Mouse (Mus musculus) cortical plate, adult 2 months (tissue): ENCODE measurements at regions not wholly inside any gene's neighbourhood (a gene's known extent, or its start where the extent isn't known, plus 50 kb on each side); places are given as distances from the start of the nearest gene placed in this dataset.
"Not testable (repeated sequence)": the region's sequence is repeated elsewhere in the genome, so short reads cannot be mapped to it uniquely, and the experiment has no call there.

Experiments
- H3K27ac ChIP-seq: fragments of 200-500 bp; 2 replicates; pipeline ENCODE4 v1.5.1; 2012; ENCODE audit warnings: low read length, control low read depth, inconsistent platforms; ENCODE audit not compliant: insufficient read depth
- H3K4me1 ChIP-seq: fragments of 200-500 bp; 2 replicates; pipeline ENCODE4 v1.6.1; 2011; ENCODE audit warnings: low read length; ENCODE audit not compliant: control insufficient read depth, insufficient read depth
- H3K4me3 ChIP-seq: fragments of 200-500 bp; 2 replicates; pipeline ENCODE4 v1.5.1; 2011; ENCODE audit warnings: mild to moderate bottlenecking, low read length, control low read depth; ENCODE audit not compliant: insufficient read depth
- CTCF ChIP-seq: fragments of 200-500 bp; IDR thresholded peaks from 2 replicates; pipeline ENCODE4 v1.5.1; 2011; ENCODE audit warnings: mild to moderate bottlenecking, control low read depth, low read length; ENCODE audit not compliant: insufficient read depth; ENCODE audit errors: extremely low read depth
- POLR2A ChIP-seq: fragments of 200-500 bp; IDR thresholded peaks from 2 replicates; pipeline ENCODE4 v1.6.1; 2011; ENCODE audit warnings: mild to moderate bottlenecking, low read length, control low read depth; ENCODE audit not compliant: insufficient read depth; ENCODE audit errors: extremely low read depth

GRCm38 (mm10) chr13:52344853-52345252 lies 186.2 kb downstream of the Diras2 start:
- Histone ChIP-seq H3K4me3 (no peak overlapping the region), H3K4me1 (peaks cover 9% of the 10 kb centered on the region; the same call in 1 of the 2 replicates), H3K27ac (no peak overlapping the region)
- TF ChIP-seq POLR2A (no peak), CTCF (no peak)

GRCm38 (mm10) chr13:52345375-52346026 lies 185.6 kb downstream of the Diras2 start:
- Histone ChIP-seq H3K27ac (peak overlapping the region; percentile 56), H3K4me3 (no peak overlapping the region), H3K4me1 (peaks cover 9% of the 10 kb centered on the region; the same call in 1 of the 2 replicates)
- no peak for TF ChIP-seq CTCF
- no peak for TF ChIP-seq POLR2A

GRCm38 (mm10) chr13:52346027-52346375 lies 185.1 kb downstream of the Diras2 start:
- peak overlapping the region; percentile 56 for H3K27ac ChIP-seq

GRCm38 (mm10) chr13:52347631-52348030 lies 183.4 kb downstream of the Diras2 start:
- peaks cover 9% of the 10 kb centered on the region; the same call in 1 of the 2 replicates for H3K4me1 ChIP-seq
- H3K27ac ChIP-seq = no peak overlapping the region
- no peak overlapping the region for H3K4me3 ChIP-seq
- TF ChIP-seq CTCF (no peak), POLR2A (no peak)

More at GRCm38 (mm10) chr13:52346027-52346375, 185.1 kb downstream of the Diras2 start:
- Histone ChIP-seq H3K4me1 (peaks cover 9% of the 10 kb centered on the region; the same call in 1 of the 2 replicates), H3K4me3 (no peak overlapping the region)
- TF ChIP-seq POLR2A (no peak), CTCF (no peak)

- no peak overlapping the region for H3K4me3 ChIP-seq
- H3K27ac ChIP-seq = no peak overlapping the region
- peaks cover 9% of the 10 kb centered on the region; the same call in 1 of the 2 replicates for H3K4me1 ChIP-seq
- TF ChIP-seq POLR2A = no peak
- no peak for TF ChIP-seq CTCF
Measured at GRCm38 (mm10) chr13:52349606-52350005, 181.5 kb downstream of the Diras2 start.

- H3K27ac ChIP-seq = no peak overlapping the region
- no peaks in the 10 kb centered on the region for H3K4me1 ChIP-seq
- no peak for TF ChIP-seq POLR2A
- peak; percentile 67 for TF ChIP-seq CTCF
- H3K4me3 ChIP-seq = no peak overlapping the region
Measured at GRCm38 (mm10) chr13:52352576-52352975, 178.5 kb downstream of the Diras2 start.

- no peak for TF ChIP-seq POLR2A
- no peaks in the 10 kb centered on the region for H3K4me1 ChIP-seq
- no peak overlapping the region for H3K27ac ChIP-seq
- H3K4me3 ChIP-seq = no peak overlapping the region
Measured at GRCm38 (mm10) chr13:52353437-52353836, 177.6 kb downstream of the Diras2 start.

- H3K4me3 ChIP-seq = no peak overlapping the region
- H3K4me1 ChIP-seq = no peaks in the 10 kb centered on the region
- no peak overlapping the region for H3K27ac ChIP-seq
- TF ChIP-seq POLR2A = no peak
- no peak for TF ChIP-seq CTCF
Measured at GRCm38 (mm10) chr13:52353966-52354365, 177.1 kb downstream of the Diras2 start.

GRCm38 (mm10) chr13:52355921-52356320 lies 175.2 kb downstream of the Diras2 start:
- not testable (repeated sequence) for H3K4me1 ChIP-seq, H3K27ac ChIP-seq, H3K4me3 ChIP-seq

- H3K4me3 ChIP-seq, H3K27ac ChIP-seq, H3K4me1 ChIP-seq: not testable (repeated sequence)
Measured at GRCm38 (mm10) chr13:52359332-52359731, 171.7 kb downstream of the Diras2 start.

- Histone ChIP-seq H3K27ac (no peak overlapping the region), H3K4me1 (no peaks in the 10 kb centered on the region; the same call in 1 of the 2 replicates), H3K4me3 (no peak overlapping the region)
- TF ChIP-seq POLR2A (no peak), CTCF (no peak)
Measured at GRCm38 (mm10) chr13:52361177-52361846, 169.8 kb downstream of the Diras2 start.
